Mouse (Mus musculus) embryonic fibroblast, embryonic 13.5 days (primary cell): ENCODE data around the gene Gtpbp4.

Source experiments
- CTCF ChIP-seq: IDR thresholded peaks from 2 replicates; pipeline ENCODE4 v1.5.1; 2011; ENCODE audit warnings: mild to moderate bottlenecking, control low read depth, low read length, moderate library complexity, borderline replicate concordance; ENCODE audit not compliant: insufficient read depth
- POLR2A ChIP-seq: IDR thresholded peaks from 2 replicates; pipeline ENCODE4 v1.6.1; 2011; ENCODE audit warnings: low read depth, mild to moderate bottlenecking, control low read depth, low read length, moderate library complexity

DNA sequence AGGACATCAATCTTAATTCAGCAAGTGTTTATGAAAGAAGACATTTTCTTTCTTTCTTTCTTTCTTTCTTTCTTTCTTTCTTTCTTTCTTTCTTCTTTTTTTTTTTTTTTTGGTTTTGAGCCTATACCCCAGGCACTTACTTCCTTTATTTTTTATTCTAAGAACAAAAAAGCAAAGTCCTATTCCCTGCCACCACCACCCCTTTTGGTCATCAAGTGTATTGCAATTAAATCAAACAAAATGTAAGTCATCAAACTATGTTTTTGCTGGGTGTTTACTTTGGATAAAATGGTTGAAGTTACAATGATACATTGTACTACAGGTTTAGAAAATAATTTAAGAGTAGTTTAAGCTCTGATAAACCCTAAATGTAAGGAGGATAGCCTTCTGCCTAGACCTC is 23.5 kb downstream of the Gtpbp4 start:
- TF ChIP-seq CTCF (no peak), POLR2A (no peak)
